Mouse (Mus musculus): ENCODE measurements at regions not wholly inside any gene's neighbourhood (a gene's known extent, or its start where the extent isn't known, plus 50 kb on each side); places are given as distances from the start of the nearest gene placed in this dataset.

DNA sequence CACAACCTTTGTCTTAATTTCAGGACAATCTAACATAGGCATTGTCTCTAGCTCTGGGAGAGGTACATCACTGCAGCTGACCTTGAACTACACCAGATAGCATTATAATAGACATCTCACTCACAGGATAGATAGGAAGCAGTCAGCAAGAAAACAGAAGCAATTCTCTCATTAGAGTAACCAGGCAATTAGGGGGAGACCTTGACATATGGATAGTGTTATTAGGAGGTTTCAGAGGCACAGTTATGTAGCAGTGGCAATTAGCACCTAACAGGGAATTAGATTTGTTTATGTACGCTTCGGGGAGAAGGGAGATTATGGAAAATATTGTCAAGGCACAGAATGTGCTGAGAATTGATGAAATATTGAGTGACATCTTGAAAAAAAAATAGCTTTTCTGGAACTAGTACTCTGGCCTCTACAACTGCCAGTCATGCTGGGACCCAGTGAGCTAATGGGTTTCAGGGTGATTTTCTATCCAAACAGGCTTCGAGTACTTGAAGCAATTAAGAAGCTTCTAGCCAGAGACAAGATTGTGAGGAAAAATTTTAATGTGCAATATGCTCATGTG lies 216.8 kb upstream of the Aco1 start:
- DNase-seq (ENCODE audit: low read depth, low spot score), result no peak

DNA sequence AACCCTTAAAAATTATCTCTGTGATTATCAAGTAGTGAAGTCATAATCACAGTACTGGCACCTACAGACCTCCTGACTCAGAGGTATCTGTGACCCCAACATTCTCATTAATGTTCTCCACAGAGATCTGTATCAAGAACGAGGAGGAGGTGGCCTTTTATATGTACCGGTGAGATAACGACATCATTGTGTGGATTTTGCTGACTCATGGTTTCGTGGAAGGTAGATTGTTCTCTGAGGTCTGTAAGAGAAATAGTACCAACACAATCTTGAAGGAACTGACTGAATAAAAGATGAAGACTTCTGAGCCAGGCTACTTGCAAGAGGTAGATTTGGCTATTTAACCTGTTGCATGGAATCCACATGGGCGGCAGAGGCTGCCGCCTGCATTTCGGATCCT lies 216.3 kb upstream of the Aco1 start:
- DNase-seq (ENCODE audit: low read depth, low spot score), result no peak

DNA sequence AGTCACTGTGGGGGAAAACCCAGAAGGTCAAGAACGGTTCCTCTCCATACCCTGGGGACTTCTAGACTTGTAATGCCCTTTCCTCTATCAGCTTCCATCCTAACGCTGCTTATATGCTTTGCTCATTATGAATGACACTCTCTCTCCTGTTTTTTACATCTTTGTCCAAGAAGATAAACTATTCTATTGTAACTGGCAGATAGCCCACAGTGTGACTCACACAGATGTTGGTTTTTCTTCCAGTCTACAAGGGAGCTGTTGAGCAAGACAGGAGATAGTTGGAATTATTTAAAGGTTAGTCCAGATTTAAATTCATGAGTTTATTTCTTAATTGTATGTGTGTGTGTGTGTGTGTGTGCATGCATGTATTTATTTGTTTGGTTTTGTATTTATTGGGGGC lies 214.4 kb upstream of the Aco1 start:
- no peak for DNase-seq (ENCODE audit: low read depth, low spot score)

DNA sequence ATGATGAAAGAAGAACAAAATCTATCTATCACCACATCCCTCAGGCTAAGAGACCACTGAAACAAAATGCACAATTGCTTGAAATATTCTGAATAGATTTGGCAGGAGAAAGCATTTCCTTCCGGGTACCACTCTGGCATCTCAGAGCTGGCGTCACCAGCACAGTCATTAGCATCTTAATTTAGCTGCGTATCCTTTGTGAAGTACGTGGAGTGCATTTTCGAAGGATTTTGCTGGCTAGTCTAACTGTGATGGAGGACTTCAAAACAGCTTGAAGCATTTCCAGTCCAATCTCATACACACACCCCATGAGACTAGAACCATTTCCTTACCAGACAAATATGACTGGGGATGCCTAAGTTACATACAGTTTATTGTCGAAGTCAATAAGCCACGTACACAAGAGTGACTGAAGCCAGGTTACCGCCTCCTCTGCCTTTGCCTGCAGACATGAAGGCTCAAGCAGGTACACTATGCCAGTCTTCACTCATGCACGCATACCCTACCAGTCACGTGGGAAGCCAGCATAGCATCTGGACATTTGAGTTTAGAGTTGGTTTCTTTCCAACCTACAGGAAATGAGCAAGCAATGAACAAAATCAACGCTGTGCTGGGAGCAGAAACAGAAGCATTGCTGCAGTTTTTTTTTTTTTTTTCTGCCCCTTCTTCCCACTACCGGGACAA lies 208.7 kb upstream of the Aco1 start:
- no peak for DNase-seq (ENCODE audit: low read depth, low spot score)

DNA sequence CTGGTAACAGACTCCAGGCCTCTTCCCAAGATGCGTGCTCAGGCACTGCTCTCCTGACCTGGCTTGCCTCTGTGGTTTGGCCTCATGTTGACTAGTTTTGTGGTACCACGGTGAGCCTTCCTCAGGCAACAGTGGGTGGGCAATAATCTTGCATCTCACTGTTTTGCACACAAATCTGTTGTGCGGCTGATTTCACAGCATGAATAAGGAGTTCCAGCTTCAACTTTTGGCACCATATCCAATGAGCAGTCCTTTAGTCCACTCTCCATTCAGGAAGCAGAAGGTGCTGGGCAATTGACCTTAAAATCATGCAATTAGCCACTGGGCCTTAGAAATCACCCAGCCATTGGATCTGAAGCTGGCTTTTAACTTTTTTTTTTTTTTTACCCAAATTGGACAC lies 184.2 kb upstream of the Aco1 start:
- DNase-seq (ENCODE audit: low read depth, low spot score), result no peak

DNA sequence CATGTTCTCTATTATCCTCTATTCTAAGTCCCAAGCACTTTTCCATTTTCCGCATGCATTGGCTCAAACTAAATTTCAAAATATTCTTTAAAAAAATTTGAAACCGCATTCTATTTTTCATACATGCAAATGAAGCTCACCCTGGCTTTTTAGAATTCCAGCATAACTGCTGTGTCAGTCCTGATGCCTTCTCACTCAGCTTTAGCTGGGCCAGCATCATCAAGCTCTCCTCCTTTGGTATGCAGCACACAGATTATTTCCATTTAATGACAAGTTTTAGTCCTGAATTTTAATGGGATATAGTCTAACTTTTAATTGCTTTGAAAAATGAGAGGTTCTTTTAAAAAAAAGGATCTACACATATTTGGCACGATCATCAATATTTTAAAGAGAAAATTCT lies 174.9 kb upstream of the Aco1 start:
- DNase-seq (ENCODE audit: low read depth, low spot score), result no peak

DNA sequence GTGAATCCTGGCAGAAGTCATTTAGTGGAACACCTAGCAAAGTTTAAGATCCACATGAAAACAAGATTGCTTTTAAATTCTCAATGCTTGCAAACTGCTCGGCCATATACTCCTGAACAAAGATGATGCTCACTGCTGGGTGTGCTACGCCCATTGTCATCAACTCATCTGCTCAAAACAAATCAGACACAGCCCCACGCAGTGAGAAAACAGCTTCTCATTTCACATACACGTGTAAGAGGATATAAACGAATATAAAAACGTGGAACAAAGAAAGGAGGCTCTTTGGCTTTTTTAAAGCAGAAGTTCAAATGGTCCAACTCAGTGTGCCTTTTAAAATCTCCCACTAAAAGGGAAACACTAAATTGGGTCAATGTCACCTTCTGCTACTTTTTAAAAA lies 151.5 kb upstream of the Aco1 start:
- DNase-seq (ENCODE audit: low read depth, low spot score), result no peak

DNA sequence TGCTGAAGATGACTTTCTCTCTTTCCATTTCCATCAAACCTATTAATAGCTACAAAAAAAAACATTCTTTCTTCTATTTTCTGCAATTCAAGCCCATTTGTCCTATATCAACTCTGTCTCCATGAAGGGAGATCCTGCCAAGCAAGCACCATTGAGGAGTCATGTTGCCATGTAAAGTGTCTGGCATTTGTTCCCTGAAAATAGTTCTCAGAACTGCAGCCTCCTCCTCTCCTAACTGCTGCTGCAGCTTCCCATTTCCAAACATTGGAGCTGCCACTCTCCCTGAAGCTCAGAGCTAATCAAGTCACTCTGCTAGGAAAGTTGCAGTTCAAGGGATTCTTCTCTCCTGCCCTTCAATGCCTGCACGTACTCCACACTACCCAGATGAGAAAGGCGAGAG lies 151.0 kb upstream of the Aco1 start:
- no peak for DNase-seq (ENCODE audit: low read depth, low spot score)

DNA sequence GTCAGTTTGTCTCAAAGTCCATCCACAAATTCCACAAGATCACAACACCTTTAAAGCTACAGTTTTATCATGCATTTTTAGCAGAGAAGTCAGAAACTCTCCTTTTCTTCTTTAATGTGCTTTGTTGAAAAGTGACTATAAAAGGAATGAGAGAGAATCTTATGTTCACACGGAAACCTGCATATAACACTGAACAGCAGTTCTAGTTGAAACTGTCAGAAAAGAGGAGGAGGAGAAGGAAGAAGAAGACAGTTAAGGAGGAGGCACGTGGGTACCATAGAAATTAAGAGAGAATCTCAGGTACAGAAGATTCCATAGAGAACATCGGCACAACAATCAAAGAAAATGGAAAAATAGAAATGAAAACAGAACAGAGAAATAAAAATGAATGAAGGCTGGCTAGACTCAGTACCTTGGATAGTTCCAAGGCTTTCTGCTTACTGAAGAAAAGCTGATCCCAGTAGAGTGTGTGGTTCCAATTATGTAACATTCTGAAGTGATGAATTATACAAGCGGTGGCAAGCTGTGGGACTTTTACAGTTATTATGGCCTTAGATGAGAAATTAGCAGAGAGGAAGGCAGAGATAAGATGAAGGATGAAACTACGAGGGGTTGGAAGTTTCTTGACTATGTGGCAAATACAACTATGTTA lies 144.0 kb upstream of the Aco1 start:
- no peak for DNase-seq (ENCODE audit: low read depth, low spot score)

DNA sequence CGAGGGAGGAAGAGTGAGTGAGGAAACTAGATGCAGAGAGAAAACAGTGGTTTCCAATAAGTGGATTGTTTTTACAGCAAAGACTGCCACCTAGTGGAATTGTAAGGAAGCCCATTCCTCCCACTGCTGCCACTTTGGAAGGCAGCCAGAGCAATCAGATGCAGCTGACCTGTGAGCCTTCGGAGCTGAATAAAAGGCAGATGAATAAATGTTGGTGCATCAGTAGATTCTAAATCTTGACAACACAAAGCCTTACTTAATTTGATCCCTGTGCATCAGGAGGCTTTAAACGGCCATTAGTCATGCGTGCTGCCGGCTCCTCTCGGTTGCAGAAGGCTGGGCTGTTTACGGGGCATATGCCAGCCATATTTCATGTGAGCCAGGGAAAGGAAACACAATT lies 128.2 kb upstream of the Aco1 start:
- peak; percentile 66 for DNase-seq (ENCODE audit: low read depth, low spot score)

DNA sequence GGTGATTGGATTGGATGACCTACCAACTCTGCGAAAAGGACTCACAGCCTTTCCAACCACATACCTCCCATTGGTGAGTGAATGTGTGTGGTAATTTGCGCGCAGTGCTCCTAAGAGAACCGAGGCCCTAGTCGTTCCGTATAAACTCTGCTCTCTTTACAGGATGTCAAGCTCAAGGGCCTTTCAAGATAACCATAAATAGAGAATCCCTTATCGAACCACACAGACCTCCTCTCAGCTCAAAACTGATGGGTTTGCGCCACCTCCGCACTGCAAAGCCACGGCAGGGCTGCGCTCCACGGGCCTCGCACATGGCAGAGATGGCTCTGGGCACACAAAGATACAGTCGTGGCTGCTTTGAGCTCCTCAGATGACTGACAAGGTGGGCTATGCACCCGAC lies 126.0 kb upstream of the Aco1 start:
- DNase-seq (ENCODE audit: low read depth, low spot score), result peak; percentile 3

DNA sequence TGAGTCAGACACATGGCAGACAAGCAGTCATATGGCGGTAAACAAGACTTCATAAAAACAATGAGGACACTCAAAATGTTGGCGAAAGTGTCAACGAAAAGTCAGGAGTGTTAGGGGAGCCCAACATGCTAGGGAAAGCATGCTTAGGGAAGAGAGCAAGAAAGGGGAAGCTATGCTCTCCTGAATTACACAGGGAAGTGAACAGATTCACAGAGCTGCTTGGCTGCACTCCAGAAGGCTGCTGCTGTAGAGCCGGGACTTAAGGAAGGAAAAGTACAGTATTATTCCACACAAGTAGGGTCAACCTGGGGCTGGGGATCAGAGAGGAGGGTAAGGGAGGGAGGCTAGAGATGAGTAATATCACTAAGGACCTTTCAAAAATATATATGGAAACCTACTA lies 124.7 kb upstream of the Aco1 start:
- no peak for DNase-seq (ENCODE audit: low read depth, low spot score)

DNA sequence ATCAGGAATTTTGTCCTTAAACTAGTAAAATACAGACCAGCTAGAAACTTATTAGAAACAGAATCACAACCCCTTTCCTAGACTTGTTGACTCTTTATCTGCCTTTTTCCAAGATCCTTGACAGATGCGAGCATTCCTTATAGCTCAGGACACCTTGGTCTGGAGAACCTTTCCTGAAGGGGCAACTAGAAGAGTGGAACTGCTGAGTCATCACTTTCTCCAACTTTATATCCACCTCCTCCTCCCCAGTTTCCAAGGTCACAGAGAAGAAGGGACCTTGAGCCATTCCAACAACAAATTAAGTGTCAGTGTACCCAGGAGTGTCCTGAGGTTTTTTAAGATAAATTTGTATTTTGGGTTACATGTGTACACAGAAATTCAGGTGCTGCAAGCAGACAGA lies 111.5 kb upstream of the Aco1 start:
- DNase-seq (ENCODE audit: low read depth, low spot score), result no peak

DNA sequence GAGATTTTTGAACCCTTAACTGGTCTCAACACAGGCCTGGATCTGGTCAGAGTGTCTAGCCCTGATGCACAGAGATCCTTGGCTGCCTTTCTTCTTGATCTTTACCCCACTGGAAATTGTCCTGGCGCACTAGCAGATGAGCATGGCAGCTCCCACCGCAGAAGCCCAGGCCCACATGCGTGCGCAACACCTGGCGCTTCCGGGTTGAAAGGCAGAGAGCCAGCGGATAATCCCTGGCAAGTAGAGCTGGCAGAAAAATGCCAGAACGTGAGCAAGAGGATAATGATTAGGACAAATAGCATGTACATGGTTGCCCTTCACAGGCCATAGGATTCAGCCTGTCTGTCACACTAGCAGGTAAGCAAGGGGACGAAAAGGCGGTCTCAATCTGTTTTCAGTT lies 95.0 kb upstream of the Aco1 start:
- DNase-seq (ENCODE audit: low read depth, low spot score), result no peak

DNA sequence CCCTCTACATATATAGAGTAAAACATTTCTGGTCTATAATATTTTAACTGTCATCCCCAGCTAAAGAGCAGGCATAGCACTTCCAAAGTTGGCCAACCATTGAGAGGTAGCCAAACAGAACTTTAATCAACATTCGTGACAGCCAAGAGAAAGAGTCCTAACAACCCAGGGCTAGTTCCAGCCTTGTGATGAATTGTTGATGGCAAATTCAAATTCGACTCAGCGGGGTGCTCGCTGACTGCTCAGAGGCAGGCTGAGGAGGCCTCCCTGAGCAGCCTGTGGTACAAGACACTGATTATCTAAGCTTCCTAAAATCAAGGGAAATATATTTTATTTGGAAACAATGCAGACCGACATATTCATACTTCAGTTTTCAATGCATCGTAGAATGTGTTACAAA lies 93.8 kb upstream of the Aco1 start:
- DNase-seq (ENCODE audit: low read depth, low spot score), result no peak

DNA sequence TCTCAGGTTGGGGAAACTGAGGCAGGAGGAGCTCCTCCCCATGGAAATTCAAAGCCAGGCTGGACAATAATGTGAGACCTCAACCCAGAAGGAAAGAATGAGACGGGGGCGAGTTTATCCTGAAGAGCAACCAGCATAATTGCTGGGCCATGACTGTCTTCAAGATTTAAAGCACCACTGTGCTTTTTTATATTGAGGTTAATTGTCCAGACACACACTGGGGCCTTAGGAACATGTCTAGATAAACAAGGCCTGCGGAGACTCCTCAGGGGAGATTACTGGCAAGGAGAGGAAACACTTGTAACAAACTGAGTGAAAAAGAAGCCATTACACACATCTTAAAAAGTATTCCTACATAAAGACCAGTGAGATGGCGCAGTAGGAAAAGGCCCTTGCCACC lies 91.0 kb upstream of the Aco1 start:
- DNase-seq (ENCODE audit: low read depth, low spot score), result no peak

DNA sequence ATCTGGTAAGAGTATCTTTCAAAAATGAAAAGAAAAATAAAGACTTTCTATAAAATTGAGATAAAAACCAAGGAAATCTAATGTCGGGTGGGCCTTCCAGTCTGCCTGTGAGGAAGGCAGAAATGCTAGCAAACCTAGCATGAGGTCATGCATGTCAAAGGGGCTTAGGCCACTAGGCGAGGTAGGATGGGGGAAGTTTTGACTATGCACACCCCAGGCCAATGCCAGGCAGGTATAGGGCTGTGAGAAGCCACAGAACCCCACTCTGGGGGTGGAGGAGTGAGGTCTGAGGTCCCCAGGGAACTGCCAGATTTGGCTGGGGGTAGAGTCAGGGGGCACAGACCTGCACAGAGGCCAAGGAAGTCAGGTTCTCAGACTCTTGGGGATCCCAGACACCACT lies 89.5 kb upstream of the Aco1 start:
- no peak for DNase-seq (ENCODE audit: low read depth, low spot score)

DNA sequence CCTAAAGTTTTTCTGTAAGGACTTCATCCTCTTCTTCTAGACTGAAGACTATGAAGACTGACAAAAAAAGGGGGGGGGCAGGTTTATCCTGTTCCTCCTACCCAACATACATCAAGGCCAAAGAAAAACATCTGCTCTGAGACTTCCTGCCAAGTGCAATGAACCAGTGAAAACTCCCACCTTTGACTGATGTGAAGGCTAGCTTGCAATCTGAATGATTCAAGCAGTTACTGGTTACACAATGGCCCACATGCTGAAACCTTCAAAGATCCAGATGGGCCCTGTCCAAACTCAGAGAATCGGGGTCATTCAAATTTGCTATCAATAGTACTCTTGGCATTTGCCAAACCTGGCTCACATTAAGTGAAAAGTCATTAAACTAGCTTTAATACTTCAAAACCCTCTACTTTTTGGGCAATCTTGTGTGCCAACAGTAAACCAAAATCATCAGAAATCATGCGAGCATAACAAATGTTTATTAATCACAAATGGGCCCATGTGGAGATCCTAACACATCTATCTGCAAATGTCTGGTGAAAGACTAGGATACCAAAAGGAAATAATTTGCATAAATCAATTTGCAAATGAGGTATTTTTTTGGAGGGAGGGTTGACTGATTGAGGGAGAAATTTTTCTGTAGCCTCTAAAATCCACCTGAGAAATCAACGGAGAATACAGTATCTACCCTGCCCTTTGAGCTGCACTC lies 79.0 kb upstream of the Aco1 start:
- DNase-seq (ENCODE audit: low read depth, low spot score), result no peak

DNA sequence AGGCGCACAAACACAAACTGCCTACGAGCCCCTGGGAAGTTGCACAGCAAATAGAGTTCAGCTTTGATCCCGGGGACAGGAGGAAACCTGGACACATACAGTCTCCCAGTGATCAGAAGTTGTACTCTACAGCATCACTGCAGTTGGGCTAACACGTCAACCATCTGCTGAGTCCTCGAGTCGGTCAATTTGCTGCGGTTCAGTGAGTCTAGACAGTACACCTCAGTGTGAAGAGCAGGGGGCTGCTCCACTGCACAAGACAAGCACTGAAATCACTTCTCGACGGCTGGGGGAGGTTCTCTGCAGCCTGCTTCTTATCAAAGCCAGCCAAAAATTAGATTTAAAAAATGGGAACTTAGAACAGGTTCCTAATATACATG lies 78.4 kb upstream of the Aco1 start:
- no peak for DNase-seq (ENCODE audit: low read depth, low spot score)

DNA sequence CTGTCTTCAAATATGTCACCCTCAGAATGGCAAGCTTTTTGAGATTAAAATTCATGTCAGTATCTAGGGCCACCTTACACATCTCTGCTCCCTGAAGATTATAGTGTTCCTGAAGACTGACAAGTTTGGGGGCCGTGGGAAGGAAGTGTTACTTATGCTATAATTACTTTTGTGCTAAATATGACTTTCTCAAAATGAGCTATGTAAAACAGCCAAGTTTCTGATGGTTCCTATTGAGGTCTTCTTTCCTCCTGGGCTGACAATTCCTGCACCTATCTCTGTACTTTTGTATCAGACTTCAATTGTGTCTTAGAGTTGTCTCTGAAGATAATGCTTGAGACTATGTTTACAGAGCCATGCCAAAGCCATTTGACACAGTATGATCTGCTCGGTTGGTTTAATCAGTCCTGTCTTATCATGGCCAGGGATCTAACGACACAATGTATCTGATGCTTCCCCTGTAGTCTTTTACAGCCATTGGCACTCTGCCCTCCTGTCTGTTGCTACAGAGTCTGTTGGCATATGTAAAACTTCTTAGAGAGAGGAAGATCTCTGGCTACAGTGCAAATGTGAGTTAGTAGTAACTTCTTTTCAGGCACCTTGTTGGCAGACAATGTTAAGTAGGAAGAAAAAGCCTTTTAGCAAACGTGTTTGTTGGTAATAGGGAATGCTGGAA lies 71.8 kb upstream of the Aco1 start:
- no peak for DNase-seq (ENCODE audit: low read depth, low spot score)

DNA sequence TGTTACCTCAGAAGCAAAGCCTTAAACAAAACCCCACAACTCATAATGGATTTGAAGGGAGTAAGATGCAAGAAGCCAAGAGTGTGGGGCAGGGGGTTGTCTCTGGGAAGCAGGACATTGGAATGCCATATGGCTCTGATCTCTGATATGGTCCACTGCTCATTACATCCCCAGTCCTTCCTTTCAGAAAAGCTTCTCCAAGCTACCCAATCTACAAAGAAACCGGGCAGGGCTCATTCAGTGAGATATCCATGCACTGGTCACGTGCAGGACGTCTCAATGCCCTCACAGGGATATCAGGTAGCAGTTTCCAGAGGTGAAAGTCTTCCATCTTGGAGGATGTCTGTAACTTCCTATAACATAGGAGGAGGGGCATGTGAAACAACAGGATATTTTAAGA lies 61.8 kb upstream of the Aco1 start:
- DNase-seq (ENCODE audit: low read depth, low spot score), result no peak

DNA sequence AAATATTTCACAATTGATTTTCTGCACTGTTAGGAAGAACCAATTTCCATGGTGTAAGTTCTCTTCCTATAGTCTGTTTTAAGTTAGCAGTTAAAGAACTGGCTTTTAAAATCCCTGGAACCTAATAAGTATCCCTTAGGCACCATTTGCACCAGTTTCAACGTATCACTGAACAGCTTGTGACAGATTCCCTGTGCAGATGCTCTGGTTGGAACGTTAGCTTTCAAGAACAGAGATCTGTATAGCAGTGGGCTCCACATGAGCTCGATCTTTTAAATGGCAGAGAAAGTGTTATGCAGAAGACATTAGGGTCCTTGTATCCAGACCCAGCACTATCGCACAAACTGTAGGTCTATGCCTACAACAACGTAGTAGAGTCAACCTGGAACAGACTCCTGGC lies 52.6 kb upstream of the Aco1 start:
- no peak for DNase-seq (ENCODE audit: low read depth, low spot score)
